Mouse (Mus musculus): ENCODE results near the gene Gabpa. TPM values are rescaled to one million over a fixed set of nuclear protein-coding genes. Genes with fewer than 3 reads are reported as not detected.

Gabpa gene
- polyA plus RNA-seq, 1 experiment from 2014 or later: 17.5 TPM

Other genes with a start within 250 kb of the Gabpa start
- 35.6 and 37.9 TPM in 2 replicates for gene Mrpl39, start 99.2 kb upstream of the Gabpa start, polyA plus RNA-seq (2015; fragmentation: Nextera tagmentation; extraction: Ambion mirVana)
- gene Jam2, start 60.8 kb upstream of the Gabpa start, polyA plus RNA-seq (2015; fragmentation: Nextera tagmentation; extraction: Ambion mirVana): 23.1 and 23.8 TPM in 2 replicates
- gene Atp5j, start 700 bp downstream of the Gabpa start, polyA plus RNA-seq (2015; fragmentation: Nextera tagmentation; extraction: Ambion mirVana): 767 and 825 TPM in 2 replicates

Measured in hindbrain, embryonic 15.5 days (tissue).